Mouse (Mus musculus): ENCODE measurements around the gene Znrf1. TPM values are rescaled to one million over a fixed set of nuclear protein-coding genes. Genes with fewer than 3 reads are reported as not detected.

Gene Znrf1
- total RNA-seq, 1 experiment, result 38.4 TPM

DNA sequence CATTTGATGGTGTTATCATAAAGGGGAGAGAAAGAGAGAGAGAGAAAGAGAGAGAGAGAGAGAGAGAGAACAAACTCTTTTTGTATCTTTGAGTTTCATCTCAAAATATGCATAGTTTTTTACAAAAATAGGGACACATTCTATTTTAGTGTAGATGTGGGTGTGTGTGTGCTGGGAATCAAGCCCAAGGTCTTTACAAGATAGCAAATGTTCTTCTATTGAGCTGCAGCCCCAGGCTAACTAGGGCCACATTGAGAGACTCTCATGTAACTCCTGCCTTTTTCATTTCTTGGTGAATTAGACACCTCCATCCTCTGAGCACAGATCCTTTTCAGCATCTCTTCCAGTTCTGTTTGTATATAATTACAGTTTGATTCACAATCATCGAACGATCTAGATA lies 105.2 kb downstream of the Znrf1 start:
- DNase-seq (ENCODE audit: low read depth, low spot score), result no peak
- Histone ChIP-seq H3K36me3 (ENCODE audit: control insufficient read depth, insufficient read depth, low read length, poor library complexity, severe bottlenecking) (no peaks in the 10 kb centered on the region), H3K4me3 (ENCODE audit: insufficient read depth in 1 of 2, low read depth in 1 of 2, low read length in 2 of 2, poor library complexity in 1 of 2, severe bottlenecking in 1 of 2) (no peak overlapping the region), H3K27ac (ENCODE audit: insufficient read depth, low read depth, low read length, poor library complexity, severe bottlenecking) (no peak overlapping the region), H3K9me3 (ENCODE audit: control insufficient read depth, insufficient read depth, low read depth, low read length) (no peaks in the 10 kb centered on the region), H3K4me1 (ENCODE audit: control insufficient read depth in 2 of 2, insufficient read depth in 2 of 2, low read length in 2 of 2, poor library complexity in 1 of 2) (peaks cover 2 to 3% of the 10 kb centered on the region in 2 experiments; a peak in 2 of 4 replicates), H3K9ac (ENCODE audit: insufficient read depth, low read depth, low read length, poor library complexity, severe bottlenecking) (no peak overlapping the region)
- in situ Hi-C loops (cut with MboI; ENCODE audit: low sequenced_read_pairs in 2 of 2, unreplicated experiment in 2 of 2), result no loop called here
- TF ChIP-seq CHD2 (IDR thresholded peaks at IDR 0.05; ENCODE audit: low read depth, low read length) (no peak), MAFK (IDR thresholded peaks at IDR 0.05; ENCODE audit: insufficient read depth, low read depth, low read length) (no peak), ZC3H11A (IDR thresholded peaks at IDR 0.05; ENCODE audit: borderline replicate concordance, low read depth, low read length) (no peak), ZNF384 (IDR thresholded peaks at IDR 0.05; ENCODE audit: low read depth, low read length) (no peak), HCFC1 (IDR thresholded peaks at IDR 0.05; ENCODE audit: borderline replicate concordance, insufficient read depth, low read length) (no peak)

DNA sequence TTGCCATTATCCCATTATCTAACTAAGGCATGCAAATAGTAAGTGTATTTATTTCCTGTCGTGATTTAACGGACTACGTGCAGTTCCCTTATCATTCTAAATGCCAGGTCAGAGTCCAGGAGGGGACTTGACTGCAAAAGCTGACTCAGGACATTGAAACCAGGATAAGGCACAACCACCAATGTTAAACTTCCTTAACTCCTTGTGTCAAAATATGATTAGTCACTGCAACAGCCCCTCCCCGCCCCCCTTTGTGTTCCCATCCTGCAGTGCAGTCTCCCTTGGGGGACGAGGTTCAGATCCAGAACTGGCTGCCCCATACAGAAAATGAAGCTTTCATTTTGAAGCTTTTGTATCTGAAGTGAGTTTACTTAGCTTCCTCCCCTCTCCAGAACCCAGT lies 106.6 kb downstream of the Znrf1 start:
- in situ Hi-C loops (cut with MboI; ENCODE audit: low sequenced_read_pairs in 2 of 2, unreplicated experiment in 2 of 2), result no loop called here
- no peak for DNase-seq (ENCODE audit: low read depth, low spot score)
- H3K27ac ChIP-seq (ENCODE audit: insufficient read depth, low read depth, low read length, poor library complexity, severe bottlenecking), result no peak overlapping the region
- H3K9ac ChIP-seq (ENCODE audit: insufficient read depth, low read depth, low read length, poor library complexity, severe bottlenecking), result peak overlapping the region; percentile 67; the same call in 1 of the 2 replicates
- H3K36me3 ChIP-seq (ENCODE audit: control insufficient read depth, insufficient read depth, low read length, poor library complexity, severe bottlenecking), result no peaks in the 10 kb centered on the region
- TF ChIP-seq MAFK (IDR thresholded peaks at IDR 0.05; ENCODE audit: insufficient read depth, low read depth, low read length) (peak; percentile 29; the same call in 1 of the 2 replicates), HCFC1 (IDR thresholded peaks at IDR 0.05; ENCODE audit: borderline replicate concordance, insufficient read depth, low read length) (no peak)
- H3K4me3 ChIP-seq (ENCODE audit: insufficient read depth in 1 of 2, low read depth in 1 of 2, low read length in 2 of 2, poor library complexity in 1 of 2, severe bottlenecking in 1 of 2), result peak overlapping the region; percentile 90 to 95; a peak in 3 of 4 replicates
- H3K4me1 ChIP-seq (ENCODE audit: control insufficient read depth in 2 of 2, insufficient read depth in 2 of 2, low read length in 2 of 2, poor library complexity in 1 of 2), result peaks cover 2 to 7% of the 10 kb centered on the region in 2 experiments
- H3K9me3 ChIP-seq (ENCODE audit: control insufficient read depth, insufficient read depth, low read depth, low read length), result no peaks in the 10 kb centered on the region

DNA sequence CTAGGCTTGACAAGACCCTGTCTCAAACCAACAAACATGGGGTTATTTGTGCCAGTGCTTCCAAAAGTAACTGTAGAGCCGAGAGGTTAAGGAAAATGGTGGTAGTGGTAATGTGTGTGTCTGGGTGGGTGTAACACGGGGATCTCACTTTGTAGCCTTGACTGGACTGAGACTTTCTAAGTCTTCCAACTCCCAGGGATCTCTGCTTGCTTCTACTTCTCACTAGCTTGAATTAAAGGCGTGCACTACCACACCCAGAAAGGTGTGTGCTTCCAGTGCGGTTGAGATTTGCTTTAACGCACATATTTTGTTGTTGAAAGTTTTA lies 107.0 kb downstream of the Znrf1 start:
- no peak for TF ChIP-seq ZC3H11A (IDR thresholded peaks at IDR 0.05; ENCODE audit: borderline replicate concordance, low read depth, low read length)
- no peak for TF ChIP-seq ZNF384 (IDR thresholded peaks at IDR 0.05; ENCODE audit: low read depth, low read length)
- TF ChIP-seq CHD2 (IDR thresholded peaks at IDR 0.05; ENCODE audit: low read depth, low read length), result no peak
- no peak for TF ChIP-seq MAFK (IDR thresholded peaks at IDR 0.05; ENCODE audit: insufficient read depth, low read depth, low read length)
- no peak for TF ChIP-seq HCFC1 (IDR thresholded peaks at IDR 0.05; ENCODE audit: borderline replicate concordance, insufficient read depth, low read length)
- no peak overlapping the region for H3K27ac ChIP-seq (ENCODE audit: insufficient read depth, low read depth, low read length, poor library complexity, severe bottlenecking)
- H3K4me3 ChIP-seq (ENCODE audit: insufficient read depth in 1 of 2, low read depth in 1 of 2, low read length in 2 of 2, poor library complexity in 1 of 2, severe bottlenecking in 1 of 2), result peak overlapping the region; percentile 90 to 95
- no peaks in the 10 kb centered on the region for H3K9me3 ChIP-seq (ENCODE audit: control insufficient read depth, insufficient read depth, low read depth, low read length)
- peak overlapping the region; percentile 67; the same call in 1 of the 2 replicates for H3K9ac ChIP-seq (ENCODE audit: insufficient read depth, low read depth, low read length, poor library complexity, severe bottlenecking)
- H3K4me1 ChIP-seq (ENCODE audit: control insufficient read depth in 2 of 2, insufficient read depth in 2 of 2, low read length in 2 of 2, poor library complexity in 1 of 2), result peaks cover 2 to 9% of the 10 kb centered on the region in 2 experiments
- in situ Hi-C loops (cut with MboI; ENCODE audit: low sequenced_read_pairs in 2 of 2, unreplicated experiment in 2 of 2), result no loop called here
- no peak for DNase-seq (ENCODE audit: low read depth, low spot score)
- no peaks in the 10 kb centered on the region for H3K36me3 ChIP-seq (ENCODE audit: control insufficient read depth, insufficient read depth, low read length, poor library complexity, severe bottlenecking)

DNA sequence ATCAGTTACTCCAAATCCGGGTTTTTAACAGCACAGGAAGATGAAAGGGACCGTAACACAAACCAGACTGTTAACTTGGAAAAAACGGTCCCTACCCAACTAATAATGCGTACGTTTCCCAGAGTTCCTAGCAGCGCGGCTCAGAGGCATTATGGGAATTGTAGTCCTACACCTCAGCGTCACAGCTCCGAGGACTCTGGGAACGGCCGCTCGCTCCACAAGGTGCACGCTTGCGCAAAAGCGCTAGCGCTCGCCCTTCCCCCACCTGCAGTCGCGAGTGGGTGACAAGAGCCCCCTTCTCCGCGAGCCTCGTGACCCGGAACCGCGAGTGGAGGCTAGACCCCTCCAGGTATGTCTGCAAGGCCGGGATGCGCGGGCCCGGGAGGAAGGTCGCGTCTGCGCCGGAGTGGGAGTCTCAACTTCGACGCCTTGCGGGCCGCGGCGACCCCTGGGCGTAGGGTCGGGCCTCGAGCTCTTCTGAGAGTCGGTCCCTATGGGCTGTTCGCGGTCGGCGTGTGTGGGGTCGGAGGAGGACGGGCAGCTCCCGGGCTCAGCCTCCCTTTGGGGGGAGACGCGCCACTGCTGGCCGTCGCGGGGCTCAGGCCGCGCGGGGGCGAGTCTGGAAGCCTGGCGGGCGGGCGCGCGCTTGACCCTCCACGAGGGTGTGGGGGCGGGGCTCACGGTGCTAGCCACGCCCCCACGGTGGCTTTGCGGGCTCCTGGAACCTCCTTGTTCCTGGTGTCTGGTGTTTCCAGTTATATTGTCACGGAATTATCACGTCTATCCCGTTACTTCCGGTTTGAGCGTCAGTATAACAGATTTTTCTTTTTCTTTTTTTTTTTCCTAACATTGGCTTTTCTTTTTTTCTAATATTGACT lies 107.6 kb downstream of the Znrf1 start, which contains the start of gene Zfp1:
Gene Zfp1 (plus strand): TSS at position 138 of the 878 bp plus-strand sequence.
- DNase-seq (ENCODE audit: low read depth, low spot score), result peak; percentile 87
- TF ChIP-seq ZC3H11A (IDR thresholded peaks at IDR 0.05; ENCODE audit: borderline replicate concordance, low read depth, low read length), result no peak
- TF ChIP-seq CHD2 (IDR thresholded peaks at IDR 0.05; ENCODE audit: low read depth, low read length), result peak; percentile 15; the same call in 1 of the 2 replicates
- TF ChIP-seq HCFC1 (IDR thresholded peaks at IDR 0.05; ENCODE audit: borderline replicate concordance, insufficient read depth, low read length), result peak; percentile 96
- TF ChIP-seq ZNF384 (IDR thresholded peaks at IDR 0.05; ENCODE audit: low read depth, low read length), result no peak
- Histone ChIP-seq H3K9me3 (ENCODE audit: control insufficient read depth, insufficient read depth, low read depth, low read length) (no peaks in the 10 kb centered on the region), H3K27ac (ENCODE audit: insufficient read depth, low read depth, low read length, poor library complexity, severe bottlenecking) (peak within 1 kb of the TSS; percentile 89), H3K4me3 (ENCODE audit: insufficient read depth in 1 of 2, low read depth in 1 of 2, low read length in 2 of 2, poor library complexity in 1 of 2, severe bottlenecking in 1 of 2) (peak within 1 kb of the TSS; percentile 90 to 95), H3K9ac (ENCODE audit: insufficient read depth, low read depth, low read length, poor library complexity, severe bottlenecking) (peak within 1 kb of the TSS; percentile 98), H3K4me1 (ENCODE audit: control insufficient read depth in 2 of 2, insufficient read depth in 2 of 2, low read length in 2 of 2, poor library complexity in 1 of 2) (peaks cover 5 to 12% of the 10 kb centered on the region in 2 experiments), H3K36me3 (ENCODE audit: control insufficient read depth, insufficient read depth, low read length, poor library complexity, severe bottlenecking) (no peaks in the 10 kb centered on the region)
- in situ Hi-C loops (cut with MboI; ENCODE audit: low sequenced_read_pairs in 2 of 2, unreplicated experiment in 2 of 2), result no loop called here
